Mouse (Mus musculus) ovary, adult 18-20 months (tissue): ENCODE measurements around the gene Itgav.

Experiments used
- DNase-seq: peaks from one replicate; pipeline ENCODE4 v3.0.0; 2022; ENCODE audit warnings: low spot score, mixed read lengths

Gene Itgav

GRCm38 (mm10) chr2:83813273-83813892 is 89.2 kb downstream of the Itgav start:
- DNase-seq = no peak

- no peak for DNase-seq
Observed at GRCm38 (mm10) chr2:83814009-83814408, 89.8 kb downstream of the Itgav start.

GRCm38 (mm10) chr2:83816147-83816546 is 92.0 kb downstream of the Itgav start:
- DNase-seq = no peak

- DNase-seq = no peak
Observed at GRCm38 (mm10) chr2:83825161-83825560, 101.0 kb downstream of the Itgav start.

- DNase-seq = no peak
Observed at GRCm38 (mm10) chr2:83828895-83829539, 104.8 kb downstream of the Itgav start.

- no peak for DNase-seq
Observed at GRCm38 (mm10) chr2:83832903-83833302, 108.7 kb downstream of the Itgav start.

- DNase-seq = no peak
Observed at GRCm38 (mm10) chr2:83835313-83836070, 111.3 kb downstream of the Itgav start.

GRCm38 (mm10) chr2:83848495-83848894 is 124.3 kb downstream of the Itgav start:
- no peak for DNase-seq

- no peak for DNase-seq
Observed at GRCm38 (mm10) chr2:83853423-83853822, 129.2 kb downstream of the Itgav start.

- DNase-seq = no peak
Observed at GRCm38 (mm10) chr2:83856236-83856635, 132.0 kb downstream of the Itgav start.
